Mouse (Mus musculus): ENCODE measurements around the gene Slc10a7.
"Not testable (repeated sequence)": the region's sequence is repeated elsewhere in the genome, so short reads cannot be mapped to it uniquely, and the experiment has no call there.

Gene Slc10a7

GRCm38 (mm10) chr8:78509273-78510031 lies at the start of gene Slc10a7:
Gene Slc10a7, plus strand, starts transcription at chr8:78509346.
- peak; percentile 67 for DNase-seq (ENCODE audit: low spot score)

GRCm38 (mm10) chr8:78463941-78464340 lies 45.2 kb upstream of the Slc10a7 start:
- no peak for DNase-seq (ENCODE audit: low spot score)

GRCm38 (mm10) chr8:78467889-78468288 lies 41.3 kb upstream of the Slc10a7 start:
- DNase-seq (ENCODE audit: low spot score): no peak

GRCm38 (mm10) chr8:78477051-78477829 lies 31.9 kb upstream of the Slc10a7 start:
- DNase-seq (ENCODE audit: low spot score): no peak

- DNase-seq (ENCODE audit: low spot score): no peak
Observed at GRCm38 (mm10) chr8:78489733-78490132, 19.4 kb upstream of the Slc10a7 start.

- DNase-seq (ENCODE audit: low spot score): no peak
Observed at GRCm38 (mm10) chr8:78493031-78493430, 16.1 kb upstream of the Slc10a7 start.

- DNase-seq (ENCODE audit: low spot score): not testable (repeated sequence)
Observed at GRCm38 (mm10) chr8:78496273-78496672, 12.9 kb upstream of the Slc10a7 start.

GRCm38 (mm10) chr8:78502706-78503105 lies 6.4 kb upstream of the Slc10a7 start:
- DNase-seq (ENCODE audit: low spot score): no peak

GRCm38 (mm10) chr8:78507979-78508718 lies 997 bp upstream of the Slc10a7 start:
- no peak for DNase-seq (ENCODE audit: low spot score)

GRCm38 (mm10) chr8:78508719-78509272 lies 350 bp upstream of the Slc10a7 start, which contains the start of gene Rbmxl1:
Gene Rbmxl1, minus strand, starts transcription at chr8:78508898.
- peak; percentile 92 for DNase-seq (ENCODE audit: low spot score)

GRCm38 (mm10) chr8:78510094-78510493 lies 948 bp downstream of the Slc10a7 start:
- DNase-seq (ENCODE audit: low spot score): no peak

GRCm38 (mm10) chr8:78510926-78511325 lies 1.8 kb downstream of the Slc10a7 start:
- DNase-seq (ENCODE audit: low spot score): no peak

- no peak for DNase-seq (ENCODE audit: low spot score)
Observed at GRCm38 (mm10) chr8:78513106-78513505, 4.0 kb downstream of the Slc10a7 start.

GRCm38 (mm10) chr8:78514706-78515105 lies 5.6 kb downstream of the Slc10a7 start:
- no peak for DNase-seq (ENCODE audit: low spot score)

GRCm38 (mm10) chr8:78515132-78515531 lies 6.0 kb downstream of the Slc10a7 start:
- DNase-seq (ENCODE audit: low spot score): no peak

GRCm38 (mm10) chr8:78533981-78534380 lies 24.8 kb downstream of the Slc10a7 start:
- no peak for DNase-seq (ENCODE audit: low spot score)

GRCm38 (mm10) chr8:78536716-78537115 lies 27.6 kb downstream of the Slc10a7 start:
- no peak for DNase-seq (ENCODE audit: low spot score)

GRCm38 (mm10) chr8:78537795-78538194 lies 28.6 kb downstream of the Slc10a7 start:
- DNase-seq (ENCODE audit: low spot score): no peak

- not testable (repeated sequence) for DNase-seq (ENCODE audit: low spot score)
Observed at GRCm38 (mm10) chr8:78542670-78543069, 33.5 kb downstream of the Slc10a7 start.

- DNase-seq (ENCODE audit: low spot score): no peak
Observed at GRCm38 (mm10) chr8:78543621-78544020, 34.5 kb downstream of the Slc10a7 start.

GRCm38 (mm10) chr8:78544545-78544944 lies 35.4 kb downstream of the Slc10a7 start:
- DNase-seq (ENCODE audit: low spot score): no peak
